Mouse (Mus musculus): ENCODE data around the gene Ptgfrn. TPM values are rescaled to one million over a fixed set of nuclear protein-coding genes. Genes with fewer than 3 reads are reported as not detected.

Gene Ptgfrn
- polyA plus RNA-seq, 1 experiment = 31.0 TPM

- DNase-seq (ENCODE audit: low spot score) = no peak
Measured at GRCm38 (mm10) chr3:101078344-101078743, 31.7 kb downstream of the Ptgfrn start.

GRCm38 (mm10) chr3:101077710-101078100, 32.4 kb downstream of the Ptgfrn start:
- DNase-seq (ENCODE audit: low spot score) = no peak

DNA sequence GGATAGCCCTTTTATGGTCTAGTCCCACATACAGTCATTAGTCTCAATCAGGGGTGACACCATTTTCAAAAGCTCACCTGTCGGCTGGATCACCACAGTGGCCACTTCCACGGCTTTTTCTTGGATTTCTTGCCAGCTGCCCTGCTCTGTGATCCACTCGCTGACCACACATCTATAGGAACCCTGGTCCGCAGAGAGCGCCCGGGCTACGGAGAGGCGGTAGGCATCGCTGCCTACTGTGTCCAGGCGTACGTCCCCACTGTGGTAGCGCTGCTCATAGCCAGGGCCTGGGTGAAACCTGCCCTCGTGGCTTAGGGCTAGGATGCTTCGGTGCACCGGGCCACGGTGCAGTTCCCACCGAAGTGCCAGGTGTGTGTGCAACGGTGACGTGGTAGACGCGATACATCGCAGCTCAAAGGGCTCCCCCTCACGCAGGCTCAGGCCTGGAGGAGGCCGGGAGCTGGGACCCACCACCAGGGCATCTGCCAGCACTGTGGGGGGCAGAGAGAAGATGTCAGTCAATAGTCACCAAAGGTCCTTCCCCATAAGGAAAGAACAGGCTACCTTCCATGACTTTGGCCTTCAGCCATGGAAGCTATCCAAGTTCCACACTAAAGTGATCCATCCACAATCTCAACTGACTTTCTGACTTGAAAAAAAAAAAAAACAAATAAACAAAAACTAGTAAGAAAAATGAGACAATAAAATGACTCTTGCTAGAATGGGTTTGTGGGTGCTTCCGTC, 32.9 kb downstream of the Ptgfrn start:
- DNase-seq (ENCODE audit: low spot score) = no peak

DNA sequence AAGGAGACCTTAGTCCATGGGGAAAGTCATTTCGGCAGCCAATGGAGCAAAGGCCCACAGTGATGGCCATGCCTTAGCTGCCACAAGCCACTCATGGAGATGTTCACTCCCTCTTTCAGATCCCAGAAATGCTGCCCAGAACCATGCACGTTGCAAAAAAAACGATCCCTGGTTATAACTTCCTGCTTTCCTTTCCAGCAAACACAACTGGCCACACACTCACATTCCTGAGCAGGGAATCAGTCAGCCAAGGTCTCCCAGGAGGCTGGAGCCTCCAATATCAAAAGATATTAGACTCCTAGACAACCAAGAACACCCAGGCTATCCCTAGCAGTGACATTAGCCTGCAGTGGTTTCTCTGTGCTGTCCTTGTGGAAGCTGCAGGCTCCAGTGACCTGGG, 34.2 kb downstream of the Ptgfrn start:
- DNase-seq (ENCODE audit: low spot score) = no peak

DNA sequence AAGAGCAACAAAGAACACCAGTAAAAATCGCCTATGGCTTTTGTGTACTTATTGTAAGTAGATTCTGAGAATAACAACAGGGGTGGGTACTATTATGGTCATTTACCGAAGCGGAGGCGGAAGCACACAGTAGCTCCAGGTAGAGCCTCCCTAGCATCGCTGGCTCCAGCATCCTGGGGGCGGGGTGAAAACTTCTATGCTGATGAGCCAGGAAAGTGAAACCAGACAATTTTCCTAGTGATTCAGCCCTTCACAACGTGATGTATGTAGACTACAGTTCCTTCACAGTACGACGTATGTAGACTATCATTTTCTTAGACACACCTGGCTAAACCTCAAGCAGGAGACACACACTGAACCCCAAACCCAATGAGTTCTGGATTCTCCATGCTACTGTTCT, 36.7 kb downstream of the Ptgfrn start:
- no peak for DNase-seq (ENCODE audit: low spot score)

DNA sequence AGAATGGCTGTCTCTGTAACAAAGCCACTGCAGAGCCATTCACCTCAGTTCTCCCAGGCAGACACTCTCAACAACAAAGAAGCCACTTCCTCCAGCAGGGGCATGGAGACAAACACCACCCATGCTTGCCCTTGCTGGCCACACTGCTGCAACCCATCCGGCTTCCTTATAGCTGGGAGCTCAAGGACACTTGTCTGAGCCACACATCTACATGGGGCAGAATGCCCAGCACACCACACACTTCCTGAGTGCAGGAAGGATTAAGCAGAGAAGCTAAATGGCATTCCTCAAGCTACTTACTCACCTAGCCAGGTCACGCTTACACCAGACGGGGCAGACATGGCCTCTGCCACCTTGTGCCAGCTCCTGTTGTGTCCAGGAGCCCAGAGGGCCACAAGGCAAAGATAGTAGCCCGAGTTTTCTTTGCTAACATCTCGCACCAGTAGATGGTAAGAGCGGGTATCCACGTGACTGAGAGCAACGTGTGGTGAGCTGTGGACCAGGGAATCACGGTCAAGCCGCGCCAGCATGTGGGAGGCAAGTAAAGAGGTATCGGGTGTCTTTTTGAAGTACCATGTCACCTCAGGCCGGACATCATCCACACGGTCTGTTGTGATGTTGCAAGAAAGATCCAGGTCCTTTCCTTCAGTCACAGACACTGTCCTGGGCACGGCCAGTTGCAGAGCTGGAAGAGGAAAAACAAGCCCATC, 37.4 kb downstream of the Ptgfrn start:
- DNase-seq (ENCODE audit: low spot score) = no peak

DNA sequence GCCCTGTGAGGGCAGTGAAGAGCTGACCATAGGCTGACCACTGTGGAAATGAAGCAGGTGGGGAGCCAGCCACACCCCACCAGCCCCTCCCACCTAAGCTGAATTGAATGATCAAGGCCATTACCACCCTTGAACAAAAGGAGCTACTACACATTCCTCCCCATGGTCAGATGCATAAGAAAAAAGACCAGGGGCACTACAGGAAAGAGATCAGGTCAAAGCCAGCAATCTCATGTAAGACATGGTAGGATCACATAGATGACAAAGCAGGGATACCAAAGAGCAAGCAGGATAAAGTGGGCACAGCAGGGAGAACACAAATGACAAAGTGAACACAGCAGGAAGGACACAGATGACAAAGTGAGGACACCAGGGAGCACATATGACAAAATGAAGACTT, 38.5 kb downstream of the Ptgfrn start:
- no peak for DNase-seq (ENCODE audit: low spot score)

- DNase-seq (ENCODE audit: low spot score) = no peak
Measured at GRCm38 (mm10) chr3:101070796-101071235, 39.3 kb downstream of the Ptgfrn start.

DNA sequence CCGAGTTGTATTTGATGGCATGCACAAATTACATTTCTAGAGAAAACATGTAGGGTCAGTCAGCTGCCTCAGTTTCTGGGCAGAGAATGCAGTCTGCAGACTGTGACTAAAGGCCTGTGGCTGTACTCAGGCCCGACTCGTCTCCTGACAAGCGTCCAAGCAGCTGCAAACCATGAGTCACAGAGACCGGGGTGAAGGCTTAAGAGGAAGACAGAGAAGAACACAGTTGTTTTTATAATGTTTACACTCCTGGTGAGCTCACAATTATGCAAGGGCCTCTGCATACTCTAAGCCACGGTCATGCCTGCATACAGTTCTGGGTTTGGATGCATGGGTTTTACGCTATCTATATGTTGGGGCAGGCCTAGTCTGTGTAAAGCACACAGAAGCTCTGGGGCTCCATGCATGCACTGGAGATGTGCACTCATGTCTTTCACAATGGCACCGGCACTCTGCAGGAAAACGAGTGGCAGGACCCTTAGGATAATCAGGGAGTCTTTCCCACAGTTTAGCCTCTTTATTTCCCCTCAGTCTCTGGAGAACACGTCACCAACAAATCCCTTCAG, 39.8 kb downstream of the Ptgfrn start:
- DNase-seq (ENCODE audit: low spot score) = no peak

- no peak for DNase-seq (ENCODE audit: low spot score)
Measured at GRCm38 (mm10) chr3:101068701-101069100, 41.4 kb downstream of the Ptgfrn start.

DNA sequence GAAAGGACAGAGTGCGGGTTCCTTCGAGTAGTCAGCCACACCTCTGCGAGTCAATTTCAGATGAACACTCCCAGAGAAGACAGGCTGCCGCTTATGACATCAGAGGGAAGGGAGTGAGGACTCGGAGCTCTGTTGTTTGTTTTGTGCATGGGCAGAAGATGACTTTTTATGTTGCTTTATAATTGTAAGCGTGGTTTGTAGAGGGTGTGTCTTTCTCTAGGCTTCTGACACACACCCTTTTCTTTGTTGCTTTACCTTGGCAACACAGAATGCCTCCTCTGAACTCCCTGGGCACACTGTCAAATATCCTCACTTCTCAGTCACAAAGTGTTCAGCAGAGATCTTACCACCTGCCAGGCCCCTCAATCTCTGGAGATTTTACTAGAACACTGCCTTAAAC, 43.9 kb downstream of the Ptgfrn start:
- no peak for DNase-seq (ENCODE audit: low spot score)

DNA sequence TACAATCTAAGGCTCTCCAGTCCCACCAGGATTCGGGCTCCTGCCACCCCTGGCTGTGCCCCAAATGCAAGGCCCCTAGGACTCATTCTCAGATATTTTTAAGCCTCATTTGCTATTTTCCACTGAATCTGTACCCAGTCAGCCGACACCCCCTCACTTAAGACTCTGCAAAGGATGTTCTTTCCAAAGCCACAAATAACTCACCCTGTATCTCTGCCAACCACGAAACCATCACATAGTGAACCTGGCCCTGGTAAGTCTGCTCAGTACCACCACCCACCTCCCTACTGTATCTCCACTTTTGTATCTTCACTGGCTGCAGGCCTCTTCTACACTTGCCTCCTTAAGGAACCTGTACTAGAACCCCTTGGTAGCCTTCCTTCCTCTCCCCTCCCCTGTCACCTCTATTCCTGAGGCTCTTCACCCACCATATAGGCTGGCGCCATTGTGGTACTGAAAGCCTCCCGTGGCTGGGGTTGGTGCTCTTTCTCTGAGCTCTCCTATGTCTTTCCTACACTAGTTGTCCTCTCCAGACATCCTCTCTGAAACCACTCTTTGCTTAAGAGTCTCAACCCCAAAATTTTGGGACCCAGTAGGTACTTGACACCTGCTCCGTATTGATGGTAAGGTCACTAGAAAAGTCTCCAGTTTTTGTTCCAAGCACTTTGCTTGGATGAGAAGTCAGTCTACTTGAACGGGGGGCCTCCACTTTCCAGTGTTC, 48.1 kb downstream of the Ptgfrn start:
- DNase-seq (ENCODE audit: low spot score) = no peak

GRCm38 (mm10) chr3:101059214-101059613, 50.9 kb downstream of the Ptgfrn start:
- no peak for DNase-seq (ENCODE audit: low spot score)

- no peak for DNase-seq (ENCODE audit: low spot score)
Measured at GRCm38 (mm10) chr3:101058203-101058602, 51.9 kb downstream of the Ptgfrn start.

GRCm38 (mm10) chr3:101055216-101055615, 54.9 kb downstream of the Ptgfrn start:
- DNase-seq (ENCODE audit: low spot score) = no peak

GRCm38 (mm10) chr3:101051601-101052000, 58.5 kb downstream of the Ptgfrn start:
- no peak for DNase-seq (ENCODE audit: low spot score)

GRCm38 (mm10) chr3:101049997-101050396, 60.1 kb downstream of the Ptgfrn start:
- DNase-seq (ENCODE audit: low spot score) = no peak

DNA sequence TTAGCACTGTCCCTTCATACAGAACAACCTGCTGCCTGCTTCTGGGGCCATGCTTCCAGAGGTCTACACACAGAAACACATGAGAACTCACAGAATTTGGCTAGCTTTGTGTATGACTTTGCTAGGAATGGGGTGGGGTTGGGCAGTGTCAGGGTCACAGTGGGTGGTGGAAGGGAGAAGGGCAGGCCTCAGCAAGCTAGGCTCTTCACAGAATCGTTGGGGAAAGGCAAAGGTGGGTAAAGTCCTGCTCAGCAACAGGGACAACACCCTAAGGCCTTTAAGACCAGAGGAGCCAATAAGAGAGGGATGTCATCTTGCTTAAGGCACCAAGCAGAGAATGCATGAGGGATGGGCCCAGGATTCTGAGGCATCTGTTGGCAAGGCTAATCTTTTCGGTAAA, 61.3 kb downstream of the Ptgfrn start:
- DNase-seq (ENCODE audit: low spot score) = no peak

GRCm38 (mm10) chr3:101047586-101048275, 62.3 kb downstream of the Ptgfrn start:
- DNase-seq (ENCODE audit: low spot score) = no peak

GRCm38 (mm10) chr3:101045431-101045830, 64.6 kb downstream of the Ptgfrn start:
- no peak for DNase-seq (ENCODE audit: low spot score)

DNA sequence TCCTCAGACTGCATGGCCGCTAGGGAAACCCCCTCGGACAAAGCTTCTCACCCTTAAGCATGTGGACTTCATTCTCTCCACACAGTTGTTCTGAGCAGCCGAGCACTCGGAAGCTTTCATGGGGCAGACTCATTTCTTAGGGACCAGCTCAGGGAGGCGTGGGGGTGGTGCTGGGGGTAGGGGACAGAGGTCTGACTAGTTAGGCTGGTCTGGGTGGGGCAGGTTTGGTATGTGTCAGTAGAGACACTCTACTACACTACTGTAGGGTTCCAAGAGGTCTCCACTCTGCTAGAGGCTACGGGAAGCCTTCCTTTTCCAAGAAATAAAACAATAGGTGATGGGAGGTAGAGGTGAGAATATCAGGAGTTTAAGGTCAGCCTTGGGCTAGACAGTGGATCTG, 65.4 kb downstream of the Ptgfrn start:
- DNase-seq (ENCODE audit: low spot score) = no peak

- no peak for DNase-seq (ENCODE audit: low spot score)
Measured at GRCm38 (mm10) chr3:101041997-101042396, 68.1 kb downstream of the Ptgfrn start.
